9 mouse cellular contexts compared by ENCODE assay signal in genomic region chr11:78495904-78496303, GRCm38 (mm10). TPM values are rescaled to one million over a fixed set of nuclear protein-coding genes. Genes with fewer than 3 reads are reported as not detected.
DNase-seq lines count a peak whose midpoint lies in the region; ATAC-seq and TF ChIP-seq lines count a peak whose summit lies in the region.
"Had no signal": no experiment of that assay in that cellular context is flagged by ENCODE, and none has a peak within 500 bp of the region (broad histone marks: within the 10 kb centered on the region; RNA-seq: fewer than 3 reads in every experiment).

No protein-coding gene starts in this region.

- H3K4me3 ChIP-seq in ES-E14 (ENCODE audit: insufficient read depth in 1 of 2, low read depth in 1 of 2, low read length in 2 of 2, poor library complexity in 1 of 2, severe bottlenecking in 1 of 2) = no peak overlapping the region
- no peak overlapping the region for H3K4me3 ChIP-seq in embryonic facial prominence, embryonic 14.5 days (ENCODE audit: low read depth, low read length)

- peak; percentile 50 to 71 for DNase-seq in heart, postnatal 10 days
- no peak for DNase-seq in heart, adult 9 months (ENCODE audit: low spot score in 2 of 2)
- DNase-seq in ES-E14 (ENCODE audit: low read depth, low spot score) = peak; percentile 63
- peak; percentile 69 for DNase-seq in embryonic facial prominence, embryonic 14.5 days (ENCODE audit: low spot score)
- DNase-seq in lung, postnatal 25 days (ENCODE audit: low spot score) = peak; percentile 7
- DNase-seq in thymus, postnatal 4 days = peak; percentile 56
- no peak for DNase-seq in spleen, postnatal 36 days (ENCODE audit: low spot score in 2 of 2)
- no peak for DNase-seq in left cerebral cortex, postnatal 4 days

- H3K4me1 ChIP-seq in ES-E14 (ENCODE audit: control insufficient read depth in 2 of 2, insufficient read depth in 2 of 2, low read length in 2 of 2, poor library complexity in 1 of 2) = peaks cover 2 to 4% of the 10 kb centered on the region in 2 experiments; a peak in 2 of 4 replicates
- H3K4me1 ChIP-seq in embryonic facial prominence, embryonic 14.5 days (ENCODE audit: control insufficient read depth, insufficient read depth, low read length) = peaks cover 12% of the 10 kb centered on the region; the same call in 1 of the 2 replicates

- no peak overlapping the region for H3K27ac ChIP-seq in ES-E14 (ENCODE audit: insufficient read depth, low read depth, low read length, poor library complexity, severe bottlenecking)
- H3K27ac ChIP-seq in embryonic facial prominence, embryonic 14.5 days (replicated peaks; ENCODE audit: low read depth, low read length) = no peak overlapping the region

- no peak overlapping the region for H3K9ac ChIP-seq in ES-E14 (ENCODE audit: insufficient read depth, low read depth, low read length, poor library complexity, severe bottlenecking)
- no peak overlapping the region for H3K9ac ChIP-seq in embryonic facial prominence, embryonic 14.5 days (ENCODE audit: low read depth, low read length)

- no peaks in the 10 kb centered on the region for H3K9me3 ChIP-seq in ES-E14 (ENCODE audit: control insufficient read depth, insufficient read depth, low read depth, low read length)
- no peaks in the 10 kb centered on the region for H3K9me3 ChIP-seq in embryonic facial prominence, embryonic 14.5 days (ENCODE audit: control insufficient read depth, low read length)

- 4% methylated on average over 6 of the region's 6 CpGs for WGBS in embryonic facial prominence, embryonic 14.5 days

- no peaks in the 10 kb centered on the region for H3K36me3 ChIP-seq in ES-E14 (ENCODE audit: control insufficient read depth, insufficient read depth, low read length, poor library complexity, severe bottlenecking)
- H3K36me3 ChIP-seq in embryonic facial prominence, embryonic 14.5 days (ENCODE audit: control insufficient read depth, insufficient read depth, low read length) = no peaks in the 10 kb centered on the region

- in situ Hi-C loops in ES-E14 (cut with MboI; ENCODE audit: low sequenced_read_pairs in 2 of 2, unreplicated experiment in 2 of 2) = no loop called here

- H3K27me3 ChIP-seq in embryonic facial prominence, embryonic 14.5 days (replicated peaks; ENCODE audit: control insufficient read depth, insufficient read depth, low read length) = peaks cover 35% of the 10 kb centered on the region

- no peak overlapping the region for H3K4me2 ChIP-seq in embryonic facial prominence, embryonic 14.5 days (ENCODE audit: low read depth, low read length)

- intact Hi-C loops in heart, postnatal 10 days (cut with DNase I) = no loop called here
- intact Hi-C loops in left cerebral cortex, postnatal 4 days (cut with DNase I) = no loop called here

- no peak for ATAC-seq in embryonic facial prominence, embryonic 14.5 days (ENCODE audit: low read depth)

TF ChIP-seq in ES-E14, 5 proteins besides CTCF, POLR2A, EP300 and RAD21:
- TF ChIP-seq HCFC1 (IDR thresholded peaks at IDR 0.05; ENCODE audit: borderline replicate concordance, insufficient read depth, low read length) = no peak
- no peak for TF ChIP-seq CHD2 (IDR thresholded peaks at IDR 0.05; ENCODE audit: low read depth, low read length)
- no peak for TF ChIP-seq ZC3H11A (IDR thresholded peaks at IDR 0.05; ENCODE audit: borderline replicate concordance, low read depth, low read length)
- no peak for TF ChIP-seq ZNF384 (IDR thresholded peaks at IDR 0.05; ENCODE audit: low read depth, low read length)

RNA-seq across cellular contexts. Expression of gene Sarm1, which starts 1.6 kb away (rescaled TPM):
- total RNA-seq in heart, postnatal 10 days (2021) = under 1 TPM; 0.22 to 0.30 TPM
- 3.7 and 5.0 TPM in 2 replicates for total RNA-seq in ES-E14 (2012; rRNA removed)
- 3.9 and 4.0 TPM in 2 replicates for polyA plus RNA-seq in embryonic facial prominence, embryonic 14.5 days (2014; fragmentation: Nextera tagmentation; extraction: Ambion mirVana)
- total RNA-seq in left cerebral cortex, postnatal 4 days (2021) = 10 to 100 TPM; 69.3 to 71.4 TPM

RNA-seq across cellular contexts. Expression of gene Vtn, which starts 3.0 kb away (rescaled TPM):
- 10 to 100 TPM; 23.4 to 28.4 TPM for total RNA-seq in heart, postnatal 10 days (2021)
- total RNA-seq in ES-E14 (2012; rRNA removed) = 0.26 TPM in 1 of 2 replicates, not detected in the other
- 9.9 and 11.3 TPM in 2 replicates for polyA plus RNA-seq in embryonic facial prominence, embryonic 14.5 days (2014; fragmentation: Nextera tagmentation; extraction: Ambion mirVana)
- total RNA-seq in left cerebral cortex, postnatal 4 days (2021) = 10 to 100 TPM; 60.0 to 67.3 TPM
- total RNA-seq: hematopoietic stem cell, adult 5-6 weeks had no signal

RNA-seq across cellular contexts. Expression of gene Sebox, which starts 7.3 kb away (rescaled TPM):
- not detected for total RNA-seq in heart, postnatal 10 days (2021)
- 0.31 and 0.32 TPM in 2 replicates for total RNA-seq in ES-E14 (2012; rRNA removed)
- 0.17 TPM in 1 of 2 replicates, not detected in the other for polyA plus RNA-seq in embryonic facial prominence, embryonic 14.5 days (2014; fragmentation: Nextera tagmentation; extraction: Ambion mirVana)
- under 1 TPM; 0.26 to 0.30 TPM for total RNA-seq in left cerebral cortex, postnatal 4 days (2021)
- total RNA-seq: hematopoietic stem cell, adult 5-6 weeks had no signal

RNA-seq across cellular contexts. Expression of gene Tmem199, which starts 16.1 kb away (rescaled TPM):
- total RNA-seq in heart, postnatal 10 days (2021) = 10 to 100 TPM; 14.9 to 16.6 TPM
- total RNA-seq in ES-E14 (2012; rRNA removed) = 73.1 and 73.8 TPM in 2 replicates
- 39.0 and 39.8 TPM in 2 replicates for polyA plus RNA-seq in embryonic facial prominence, embryonic 14.5 days (2014; fragmentation: Nextera tagmentation; extraction: Ambion mirVana)
- total RNA-seq in left cerebral cortex, postnatal 4 days (2021) = 10 to 100 TPM; 35.6 to 35.7 TPM

RNA-seq across cellular contexts. Expression of gene Poldip2, which starts 16.1 kb away (rescaled TPM):
- total RNA-seq in heart, postnatal 10 days (2021) = 100 to 1,000 TPM; 161 to 163 TPM
- total RNA-seq in ES-E14 (2012; rRNA removed) = 88.3 and 88.5 TPM in 2 replicates
- 152 and 156 TPM in 2 replicates for polyA plus RNA-seq in embryonic facial prominence, embryonic 14.5 days (2014; fragmentation: Nextera tagmentation; extraction: Ambion mirVana)
- 100 to 1,000 TPM; 113 to 118 TPM for total RNA-seq in left cerebral cortex, postnatal 4 days (2021)

Comparison
In these comparisons a context has a peak if more than half of its experiments do, and no peak if none do; other contexts are left out.
1. DNase-seq: peak in heart, postnatal 10 days (2 of 2), ES-E14 (single experiment), embryonic facial prominence, embryonic 14.5 days (single experiment), lung, postnatal 25 days (single experiment) and thymus, postnatal 4 days (single experiment); none in heart, adult 9 months (0 of 2), spleen, postnatal 36 days (0 of 2) and left cerebral cortex, postnatal 4 days (single experiment).
2. RNA of gene Sarm1, which starts 1.6 kb away (total RNA-seq): 69.3 to 71.4 TPM in left cerebral cortex, postnatal 4 days; 3.7 to 5.0 TPM in ES-E14 and 0.22 to 0.30 TPM in heart, postnatal 10 days; every median in the first group is over 10 times any median in the second.
3. RNA of gene Vtn, which starts 3.0 kb away (total RNA-seq): 60.0 to 67.3 TPM in left cerebral cortex, postnatal 4 days and 23.4 to 28.4 TPM in heart, postnatal 10 days; 0.26 TPM in ES-E14; every median in the first group is over 10 times any median in the second.